Mouse (Mus musculus) ES-E14 (cell line): Measurements from ENCODE around the gene Trim7. TPM values are rescaled to one million over a fixed set of nuclear protein-coding genes. Genes with fewer than 3 reads are reported as not detected.
"Not testable (repeated sequence)": the region's sequence is repeated elsewhere in the genome, so short reads cannot be mapped to it uniquely, and the experiment has no call there.

Source experiments
- DNase-seq: peaks from one replicate; pipeline ENCODE4 v3.0.0-alpha.2; 2013; ENCODE audit warnings: low read depth, low spot score
- H3K27ac ChIP-seq: 2 replicates; pipeline ENCODE4 v1.5.1; 2012; ENCODE audit warnings: low read depth, mild to moderate bottlenecking, low read length, moderate library complexity, mixed read lengths; ENCODE audit not compliant: poor library complexity, insufficient read depth, severe bottlenecking
- H3K36me3 ChIP-seq: 2 replicates; pipeline ENCODE4 v1.6.1; 2012; ENCODE audit warnings: mild to moderate bottlenecking, low read length, moderate library complexity, mixed read lengths; ENCODE audit not compliant: control insufficient read depth, poor library complexity, insufficient read depth, severe bottlenecking
- H3K4me1 ChIP-seq, 2 experiments: fragments of 150-350 bp in 1 of 2; sonication (generic) in 1 of 2; 2 replicates each; pipeline ENCODE4 v1.6.1; 2012; ENCODE audit warnings: low read length in 2 of 2, mild to moderate bottlenecking in 1 of 2, mixed read lengths in 1 of 2; ENCODE audit not compliant: control insufficient read depth in 2 of 2, insufficient read depth in 2 of 2, poor library complexity in 1 of 2
- H3K4me3 ChIP-seq, 2 experiments: fragments of 150-350 bp in 1 of 2; sonication (generic) in 1 of 2; 2 replicates each; pipeline ENCODE4 v1.5.1; 2012; ENCODE audit warnings: low read length in 2 of 2, low read depth in 1 of 2, mild to moderate bottlenecking in 1 of 2, mixed read lengths in 1 of 2; ENCODE audit not compliant: insufficient read depth in 1 of 2, poor library complexity in 1 of 2, severe bottlenecking in 1 of 2
- H3K9ac ChIP-seq: 2 replicates; pipeline ENCODE4 v1.6.1; 2012; ENCODE audit warnings: low read depth, mild to moderate bottlenecking, low read length, mixed read lengths; ENCODE audit not compliant: poor library complexity, insufficient read depth, severe bottlenecking
- H3K9me3 ChIP-seq: fragments of 150-350 bp; sonication (generic); 2 replicates; pipeline ENCODE4 v1.6.1; 2012; ENCODE audit warnings: low read depth, mild to moderate bottlenecking, low read length; ENCODE audit not compliant: control insufficient read depth, insufficient read depth
- CHD2 ChIP-seq: IDR thresholded peaks from 2 replicates; pipeline ENCODE4 v1.6.1; 2014; ENCODE audit warnings: mild to moderate bottlenecking, low read depth, low read length, inconsistent platforms
- HCFC1 ChIP-seq: IDR thresholded peaks from 2 replicates; pipeline ENCODE4 v1.6.1; 2012; ENCODE audit warnings: low read length, inconsistent platforms, borderline replicate concordance; ENCODE audit not compliant: insufficient read depth
- MAFK ChIP-seq: IDR thresholded peaks from 2 replicates; pipeline ENCODE4 v1.6.1; 2014; ENCODE audit warnings: mild to moderate bottlenecking, low read depth, low read length, inconsistent platforms; ENCODE audit not compliant: insufficient read depth
- ZC3H11A ChIP-seq: IDR thresholded peaks from 2 replicates; pipeline ENCODE4 v1.6.1; 2012; ENCODE audit warnings: low read depth, mild to moderate bottlenecking, inconsistent platforms, low read length, borderline replicate concordance
- ZNF384 ChIP-seq: IDR thresholded peaks from 2 replicates; pipeline ENCODE4 v1.6.1; 2012; ENCODE audit warnings: low read depth, low read length, inconsistent platforms
- in situ Hi-C, 2 experiments: fragments of 600-800 bp; cut with MboI; formaldehyde crosslinking; loops; one replicate each; pipeline ENCODE4 v1.15.1; 2025; ENCODE audit warnings: low sequenced_read_pairs in 2 of 2, inconsistent platforms in 1 of 2; ENCODE audit not compliant: unreplicated experiment in 2 of 2
- total RNA-seq: library from RNA; depleted of rRNA; stranded (reverse); fragments of 300-350 nt; gene quantifications from 2 replicates; pipeline ENCODE4 v1.2.3, GENCODE M21; 2012; rRNA removed

Trim7 gene
- total RNA-seq, 1 experiment: 6.1 TPM

DNA sequence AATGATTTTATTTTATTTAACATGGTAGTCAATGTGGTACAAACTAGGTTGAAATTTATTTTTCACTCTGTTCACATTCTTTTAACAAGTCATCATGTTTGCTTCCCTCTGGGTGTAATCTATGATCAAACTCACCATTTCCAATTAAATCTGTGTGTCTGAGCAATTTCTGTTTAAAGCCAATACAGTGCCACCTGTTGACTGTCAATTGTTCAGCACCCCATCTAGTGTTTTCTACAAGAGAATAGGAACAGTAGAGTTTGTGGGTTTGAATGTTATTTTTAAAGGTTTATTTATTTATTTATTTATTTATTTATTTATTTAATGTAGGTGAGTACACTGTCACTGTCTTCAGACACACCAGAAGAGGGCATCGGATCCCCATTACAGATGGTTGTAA, 50.7 kb downstream of the Trim7 start:
- TF ChIP-seq HCFC1 (no peak), CHD2 (no peak), MAFK (no peak), ZNF384 (no peak), ZC3H11A (no peak)
- Histone ChIP-seq H3K36me3 (no peaks in the 10 kb centered on the region), H3K27ac (no peak overlapping the region), H3K4me1 (no peaks in the 10 kb centered on the region), H3K9me3 (no peaks in the 10 kb centered on the region), H3K4me3 (no peak overlapping the region), H3K9ac (no peak overlapping the region)
- DNase-seq: no peak
- in situ Hi-C loops: loop anchor here (10.0 kb wide), 2 partner anchors 238 to 388 kb away; partner anchors contain the start of gene Olfr1396 (in 1 of the 2)

GRCm38 (mm10) chr11:48898812-48899431, 73.0 kb downstream of the Trim7 start:
- H3K9ac ChIP-seq: no peak overlapping the region
- no peak for TF ChIP-seq MAFK
- TF ChIP-seq CHD2: no peak
- no peak for TF ChIP-seq HCFC1
- no peak for TF ChIP-seq ZNF384
- TF ChIP-seq ZC3H11A: no peak
- DNase-seq: no peak
- in situ Hi-C loops: no loop called here
- H3K4me3 ChIP-seq: no peak overlapping the region
- no peaks in the 10 kb centered on the region for H3K36me3 ChIP-seq
- H3K4me1 ChIP-seq: no peaks in the 10 kb centered on the region
- H3K9me3 ChIP-seq: no peaks in the 10 kb centered on the region
- H3K27ac ChIP-seq: no peak overlapping the region

DNA sequence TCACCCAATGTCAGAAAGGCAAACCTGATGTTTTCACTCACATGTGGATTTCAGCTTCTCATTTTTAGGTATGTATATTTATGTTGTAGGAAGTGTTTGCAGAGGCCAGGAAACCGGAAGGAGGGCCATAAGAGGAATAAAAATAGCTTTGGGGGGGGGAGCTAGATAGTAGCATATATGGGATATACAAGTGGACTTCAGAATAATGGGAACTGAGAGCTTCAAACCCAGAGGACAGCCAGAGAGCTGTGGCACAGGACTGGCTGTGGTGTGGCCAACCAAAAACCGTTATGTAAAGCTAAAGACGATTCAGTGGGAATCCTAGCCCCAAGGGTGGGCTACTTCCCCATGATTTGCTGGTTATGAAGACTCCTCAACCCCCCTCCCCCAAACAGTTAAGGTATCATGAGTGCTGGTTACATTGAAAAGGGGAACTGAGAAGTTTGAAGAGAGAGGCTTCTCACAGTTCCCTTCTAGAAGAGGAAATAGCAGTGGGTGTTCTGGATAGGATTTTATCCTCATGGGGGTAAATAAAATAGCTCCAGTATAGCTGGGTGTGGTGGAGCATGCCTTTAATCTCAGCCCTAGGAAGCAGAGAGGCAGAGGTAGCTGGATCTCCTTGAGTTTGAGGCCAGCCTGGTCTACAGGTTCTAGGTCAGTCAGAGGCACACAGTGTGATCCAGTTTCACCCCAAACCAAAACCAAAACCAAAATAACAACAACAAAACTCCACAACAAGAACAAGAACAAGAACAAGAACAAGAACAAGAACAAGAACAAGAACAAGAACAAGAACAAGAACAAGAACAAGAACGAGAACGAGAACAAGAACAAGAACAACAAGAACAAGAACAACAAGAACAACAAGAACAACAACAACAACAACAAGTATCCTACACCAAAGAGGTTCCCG, 75.0 kb downstream of the Trim7 start:
- in situ Hi-C loops, H3K4me3 ChIP-seq, H3K36me3 ChIP-seq, DNase-seq, H3K4me1 ChIP-seq, H3K9me3 ChIP-seq, H3K9ac ChIP-seq, H3K27ac ChIP-seq: not testable (repeated sequence)

- H3K27ac ChIP-seq, in situ Hi-C loops, DNase-seq, H3K4me3 ChIP-seq, H3K9me3 ChIP-seq, H3K36me3 ChIP-seq, H3K4me1 ChIP-seq, H3K9ac ChIP-seq: not testable (repeated sequence)
Measured at GRCm38 (mm10) chr11:48901567-48901930, 75.6 kb downstream of the Trim7 start.

Other genes starting within 250 kb of the Trim7 start
- 3,112 and 3,420 TPM in 2 replicates for gene Rack1, start 25.8 kb upstream of the Trim7 start, total RNA-seq
- gene Trim41, start 8.8 kb upstream of the Trim7 start, total RNA-seq: 47.8 and 52.8 TPM in 2 replicates
- gene Gm12184, start 515 bp downstream of the Trim7 start, total RNA-seq: 11.4 and 12.2 TPM in 2 replicates
- gene Irgm1, start 45.5 kb downstream of the Trim7 start, total RNA-seq: 3.3 and 5.7 TPM in 2 replicates
- gene Gm5431, start 76.1 kb downstream of the Trim7 start, total RNA-seq: not detected in 2 replicates
- 2.0 and 2.1 TPM in 2 replicates for gene Psme2b, start 120.0 kb downstream of the Trim7 start, total RNA-seq
- gene Olfr56, start 152.7 kb downstream of the Trim7 start, total RNA-seq: not detected in 2 replicates
- 0.36 and 0.37 TPM in 2 replicates for gene 9930111J21Rik1, start 153.3 kb downstream of the Trim7 start, total RNA-seq
- not detected in 2 replicates for gene Gm12185, start 166.1 kb downstream of the Trim7 start, total RNA-seq
- 0.76 and 0.85 TPM in 2 replicates for gene Tgtp1, start 168.0 kb downstream of the Trim7 start, total RNA-seq
- gene 9930111J21Rik2, start 225.1 kb downstream of the Trim7 start, total RNA-seq: 0.53 and 0.54 TPM in 2 replicates
- not detected in 2 replicates for gene Tgtp2, start 238.1 kb downstream of the Trim7 start, total RNA-seq